Mouse (Mus musculus) liver, embryonic 11.5 days (tissue): ENCODE results near the gene 4932438H23Rik. TPM values are rescaled to one million over a fixed set of nuclear protein-coding genes. Genes with fewer than 3 reads are reported as not detected.
"Not testable (repeated sequence)": the region's sequence is repeated elsewhere in the genome, so short reads cannot be mapped to it uniquely, and the experiment has no call there.

Source experiments
- ATAC-seq: fragments of 200-750 bp; cut with Nextera tagmentation; replicated peaks from 2 replicates; pipeline ENCODE4 v1.8.0; 2017; ENCODE audit warnings: moderate number of reproducible peaks, mild to moderate bottlenecking, moderate TSS enrichment, moderate library complexity; ENCODE audit not compliant: low FRiP score
- DNase-seq: peaks from one replicate; pipeline ENCODE4 v3.0.0-alpha.2; 2017; ENCODE audit warnings: low spot score
- H3K27ac ChIP-seq: fragments of 300-500 bp; sonication (generic); 2 replicates; pipeline ENCODE4 v1.5.1; 2014; ENCODE audit warnings: mild to moderate bottlenecking, low read depth, low read length, control low read depth
- H3K27me3 ChIP-seq: fragments of 300-500 bp; sonication (generic); replicated peaks from 2 replicates; pipeline ENCODE4 v1.6.1; 2014; ENCODE audit warnings: low read length, mixed read lengths; ENCODE audit not compliant: control insufficient read depth, insufficient read depth
- H3K36me3 ChIP-seq: fragments of 300-500 bp; sonication (generic); 2 replicates; pipeline ENCODE4 v1.6.1; 2014; ENCODE audit warnings: mild to moderate bottlenecking, low read length, moderate library complexity, mixed read lengths; ENCODE audit not compliant: control insufficient read depth, insufficient read depth
- H3K4me1 ChIP-seq: fragments of 300-500 bp; sonication (generic); replicated peaks from 2 replicates; pipeline ENCODE4 v1.6.1; 2014; ENCODE audit warnings: low read length, mixed read lengths; ENCODE audit not compliant: control insufficient read depth, insufficient read depth
- H3K4me2 ChIP-seq: fragments of 300-500 bp; sonication (generic); 2 replicates; pipeline ENCODE4 v1.6.1; 2014; ENCODE audit warnings: mild to moderate bottlenecking, control low read depth, moderate library complexity
- H3K4me3 ChIP-seq: fragments of 300-500 bp; sonication (generic); 2 replicates; pipeline ENCODE4 v1.5.1; 2014; ENCODE audit warnings: low read depth, low read length, control low read depth
- H3K9ac ChIP-seq: fragments of 300-500 bp; sonication (generic); 2 replicates; pipeline ENCODE4 v1.6.1; 2014; ENCODE audit warnings: low read depth, low read length, control low read depth
- H3K9me3 ChIP-seq: fragments of 300-500 bp; sonication (generic); 2 replicates; pipeline ENCODE4 v1.6.1; 2016; ENCODE audit warnings: low read length, inconsistent platforms, mixed read lengths; ENCODE audit not compliant: control insufficient read depth
- WGBS: fragments of 180-500 bp; shearing (Covaris S2); extraction: QIAGEN DNeasy Blood & Tissue Kit; methylation state at CpG from one replicate; pipeline ENCODE4 v1.1.7; 2014; 5-methylcytosine and 5-hydroxymethylcytosine counted together
- polyA plus RNA-seq: library from polyadenylated mRNA; unstranded; fragments of >200 nt; fragmentation: Nextera tagmentation; extraction: Ambion mirVana; gene quantifications from 2 replicates; pipeline ENCODE4 v1.2.1, GENCODE M21; 2014

4932438H23Rik gene
- polyA plus RNA-seq, 1 experiment from 2014 or later: not detected

DNA sequence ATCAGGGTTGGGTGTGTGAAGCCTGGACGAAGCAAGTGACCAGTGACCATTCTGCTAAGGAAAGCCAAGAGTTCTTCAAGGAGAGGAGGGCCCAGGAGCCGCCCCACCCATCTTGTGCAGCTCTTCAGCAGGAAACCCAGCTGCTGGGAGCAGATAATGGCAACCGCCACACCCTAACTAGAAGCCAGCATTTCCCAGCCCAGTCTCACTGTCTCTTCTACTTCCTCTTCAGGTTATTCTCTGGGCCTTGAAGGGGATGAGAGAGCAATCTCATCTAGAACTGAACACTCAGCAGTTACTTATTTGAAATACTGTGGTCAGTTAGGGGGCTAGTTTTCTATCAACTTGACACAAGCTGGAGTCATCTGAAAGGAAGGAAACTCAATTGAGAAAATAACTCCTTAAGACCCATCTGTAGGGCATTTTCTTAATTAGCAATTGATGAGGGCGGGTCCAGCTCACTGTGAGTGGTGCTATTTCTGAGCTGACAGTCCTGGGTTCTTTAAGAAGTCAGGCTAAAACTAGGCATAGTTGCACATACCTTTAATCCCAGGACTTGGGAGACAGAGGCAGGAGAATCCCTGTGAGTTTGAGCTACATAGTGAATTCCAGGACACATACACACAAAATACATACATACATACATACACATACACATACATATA lies 8.1 kb downstream of the 4932438H23Rik start:
- no peaks in the 10 kb centered on the region for H3K27me3 ChIP-seq
- peaks cover 16% of the 10 kb centered on the region for H3K4me1 ChIP-seq
- no peaks in the 10 kb centered on the region for H3K9me3 ChIP-seq
- H3K4me2 ChIP-seq: peak overlapping the region; percentile 12; the same call in 1 of the 2 replicates
- no peak overlapping the region for H3K9ac ChIP-seq
- WGBS: 39% methylated on average over 4 of the region's 4 CpGs
- DNase-seq (peak; percentile 51), ATAC-seq (peak; percentile 99)
- H3K36me3 ChIP-seq: no peaks in the 10 kb centered on the region
- peak overlapping the region; percentile 91 for H3K27ac ChIP-seq
- no peak overlapping the region for H3K4me3 ChIP-seq

DNA sequence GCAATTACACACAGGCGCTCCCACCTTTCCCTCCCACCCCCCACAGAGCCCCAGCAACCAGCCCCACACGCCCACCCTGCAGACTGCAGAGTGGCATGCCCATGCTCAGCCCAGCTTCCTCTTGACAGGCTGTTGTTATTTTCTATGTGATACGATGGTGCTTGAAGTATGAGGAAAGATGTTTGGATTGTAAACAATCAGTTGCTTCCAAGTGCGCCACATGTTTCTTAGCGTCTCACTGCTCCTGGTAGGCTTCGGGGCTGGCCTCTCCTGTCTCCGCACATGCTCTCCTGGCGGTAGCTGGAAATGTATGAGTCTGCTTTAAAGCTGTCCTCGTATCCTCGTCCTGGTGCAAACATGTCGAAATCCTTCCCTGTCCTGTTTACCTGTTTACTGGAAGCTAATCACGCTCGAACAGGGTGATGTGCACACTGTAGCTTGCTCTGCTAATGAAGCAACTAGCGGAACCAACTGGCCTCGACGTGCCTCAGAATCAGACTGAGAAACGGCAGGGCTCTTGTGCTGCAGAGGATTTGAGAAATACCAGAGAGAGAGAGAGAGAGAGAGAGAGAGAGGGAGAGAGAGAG lies 9.6 kb downstream of the 4932438H23Rik start:
- ATAC-seq (no peak), DNase-seq (no peak)
- no peak overlapping the region for H3K4me2 ChIP-seq
- no peak overlapping the region for H3K27ac ChIP-seq
- H3K9ac ChIP-seq: no peak overlapping the region
- 72% methylated on average over 17 of the region's 17 CpGs for WGBS
- H3K4me1 ChIP-seq: peaks cover 16% of the 10 kb centered on the region
- no peaks in the 10 kb centered on the region for H3K27me3 ChIP-seq
- no peaks in the 10 kb centered on the region for H3K9me3 ChIP-seq
- H3K4me3 ChIP-seq: no peak overlapping the region
- no peaks in the 10 kb centered on the region for H3K36me3 ChIP-seq

DNA sequence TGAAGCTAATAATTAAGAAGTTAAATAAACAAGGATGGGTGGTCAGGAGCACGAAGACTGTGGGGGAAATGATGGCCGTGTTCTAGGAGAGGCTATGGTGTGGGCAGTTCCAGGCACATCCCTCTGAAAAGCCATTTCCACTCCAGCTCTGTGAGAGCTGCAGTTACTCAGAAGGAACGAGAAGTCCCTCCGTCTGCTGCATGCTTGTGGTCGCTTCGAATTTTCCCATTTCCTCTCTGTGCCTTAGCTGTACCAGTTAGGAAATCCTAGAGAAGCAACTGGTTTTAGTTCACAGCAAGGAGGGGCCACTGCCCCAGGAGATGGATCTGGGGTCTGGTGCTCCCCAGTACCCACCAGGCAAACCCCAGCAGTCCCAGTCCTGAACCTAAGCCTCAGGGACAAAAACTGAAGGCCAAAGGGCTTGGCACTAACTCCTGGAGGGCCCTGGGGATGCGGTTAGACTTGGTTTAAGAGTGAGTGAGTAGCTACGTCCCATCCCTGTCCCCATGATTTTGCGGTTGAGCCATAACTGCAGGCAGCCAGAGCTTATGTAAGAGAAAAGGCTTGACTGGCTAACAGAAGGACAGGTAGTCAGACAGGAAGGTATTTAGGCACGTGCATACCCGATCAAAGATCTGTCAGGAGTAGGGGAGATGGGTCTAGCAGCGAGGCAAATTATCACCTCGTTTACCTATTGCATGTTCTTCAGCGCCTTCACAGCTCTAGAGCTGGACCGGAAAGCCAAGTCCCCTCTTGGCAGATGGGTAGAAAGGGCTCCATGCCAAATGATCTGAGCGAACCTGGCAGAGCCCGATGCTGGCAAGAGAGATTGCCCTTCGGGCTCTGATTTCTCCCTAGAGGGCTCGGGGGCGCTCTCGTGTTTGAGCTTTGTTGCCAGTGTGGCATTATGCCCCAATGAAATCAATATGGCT lies 10.3 kb downstream of the 4932438H23Rik start:
- ATAC-seq (no peak), DNase-seq (no peak)
- H3K9ac ChIP-seq: no peak overlapping the region
- no peaks in the 10 kb centered on the region for H3K27me3 ChIP-seq
- H3K4me1 ChIP-seq: peaks cover 16% of the 10 kb centered on the region
- WGBS: 86% methylated on average over 21 of the region's 21 CpGs
- no peak overlapping the region for H3K27ac ChIP-seq
- H3K4me3 ChIP-seq: no peak overlapping the region
- no peak overlapping the region for H3K4me2 ChIP-seq
- H3K9me3 ChIP-seq: no peaks in the 10 kb centered on the region
- no peaks in the 10 kb centered on the region for H3K36me3 ChIP-seq

DNA sequence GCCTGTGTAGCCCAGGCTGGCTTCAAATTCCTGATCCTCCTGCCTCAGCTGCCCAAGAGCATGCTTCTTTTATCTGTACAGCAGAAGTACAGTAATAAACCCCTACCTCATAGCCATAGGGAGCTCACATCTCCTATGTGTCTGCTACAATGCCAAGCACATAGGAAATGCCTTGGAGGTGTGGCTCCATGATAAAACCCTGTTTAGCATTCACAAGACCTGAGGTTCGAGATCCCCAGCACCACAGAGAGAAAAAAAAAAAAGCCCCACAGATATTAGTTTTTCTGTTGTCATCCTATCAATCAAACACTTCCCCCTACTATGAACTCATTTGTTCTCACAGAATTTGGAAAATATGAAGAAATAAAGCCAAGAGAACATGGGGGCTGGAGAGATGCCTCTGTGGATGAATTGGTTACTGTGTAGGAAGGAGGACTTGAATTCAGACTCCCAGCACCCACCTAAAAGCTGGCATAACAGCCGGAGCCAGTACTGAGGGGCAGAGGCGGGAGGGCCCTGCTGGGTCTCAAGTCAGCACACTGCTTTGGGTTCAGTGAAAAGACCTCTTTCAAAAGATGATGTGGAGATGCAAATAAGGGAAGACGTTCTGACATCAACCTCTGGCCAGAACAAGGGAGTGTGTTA lies 11.8 kb downstream of the 4932438H23Rik start:
- Histone ChIP-seq H3K9me3 (no peaks in the 10 kb centered on the region), H3K27ac (no peak overlapping the region), H3K9ac (no peak overlapping the region), H3K4me2 (no peak overlapping the region), H3K36me3 (no peaks in the 10 kb centered on the region), H3K27me3 (no peaks in the 10 kb centered on the region), H3K4me1 (peaks cover 16% of the 10 kb centered on the region), H3K4me3 (no peak overlapping the region)
- no peak for ATAC-seq
- no peak for DNase-seq
- 67% methylated on average over 4 of the region's 4 CpGs for WGBS

DNA sequence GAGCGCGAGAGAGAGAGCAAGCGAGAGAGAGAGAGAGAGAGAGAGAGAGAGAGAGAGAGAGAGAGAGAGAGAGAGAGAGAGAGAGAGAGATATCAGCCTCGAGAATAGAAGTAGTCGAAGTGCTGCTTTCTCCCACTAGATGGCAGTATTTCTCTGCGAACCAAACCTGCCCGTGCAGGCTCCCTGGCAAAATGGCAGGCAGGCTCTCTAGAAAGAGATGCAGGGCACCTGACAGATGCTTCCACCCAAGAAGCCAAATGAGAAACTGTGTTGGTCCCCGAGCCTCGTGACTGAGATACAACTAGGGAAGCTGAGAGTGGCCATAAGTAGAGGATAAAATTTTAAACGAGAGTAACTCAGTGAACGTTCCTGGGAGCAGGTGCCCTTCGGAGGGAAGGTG lies 13.4 kb downstream of the 4932438H23Rik start:
- Histone ChIP-seq H3K4me1 (peaks cover 8% of the 10 kb centered on the region; the same call in 1 of the 2 replicates), H3K27ac (no peak overlapping the region), H3K36me3 (no peaks in the 10 kb centered on the region), H3K4me3 (no peak overlapping the region), H3K27me3 (no peaks in the 10 kb centered on the region), H3K9ac (no peak overlapping the region), H3K9me3 (no peaks in the 10 kb centered on the region), H3K4me2 (no peak overlapping the region)
- DNase-seq (peak; percentile 54), ATAC-seq (no peak; the same call in 1 of the 2 replicates)
- 26% methylated on average over 9 of the region's 12 CpGs for WGBS

DNA sequence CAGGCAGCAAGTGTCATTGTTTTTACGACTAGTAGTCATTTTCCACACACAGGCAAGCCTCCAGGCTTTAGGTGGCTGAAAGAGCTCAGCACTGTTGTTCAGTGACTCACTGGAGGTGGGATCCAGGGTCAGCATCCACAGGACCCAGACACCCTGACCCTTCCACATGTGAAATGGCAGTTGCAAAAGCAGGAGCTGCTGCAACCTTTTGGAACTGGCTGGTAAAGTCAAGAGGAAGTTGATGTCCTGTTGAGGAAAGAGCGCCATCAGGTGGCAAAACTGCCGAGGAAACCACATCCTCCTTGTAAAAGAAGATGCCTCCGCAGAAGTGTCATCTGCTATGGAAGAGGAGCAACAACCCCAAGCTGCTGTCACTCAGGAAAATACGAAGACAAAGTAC lies 18.7 kb downstream of the 4932438H23Rik start:
- no peak overlapping the region for H3K9ac ChIP-seq
- H3K27ac ChIP-seq: no peak overlapping the region
- H3K4me1 ChIP-seq: no peaks in the 10 kb centered on the region
- no peak overlapping the region for H3K4me3 ChIP-seq
- WGBS: 68% methylated on average over 5 of the region's 5 CpGs
- DNase-seq (no peak), ATAC-seq (no peak)
- no peak overlapping the region for H3K4me2 ChIP-seq
- H3K27me3 ChIP-seq: no peaks in the 10 kb centered on the region; the same call in 1 of the 2 replicates
- H3K36me3 ChIP-seq: no peaks in the 10 kb centered on the region
- no peaks in the 10 kb centered on the region for H3K9me3 ChIP-seq

DNA sequence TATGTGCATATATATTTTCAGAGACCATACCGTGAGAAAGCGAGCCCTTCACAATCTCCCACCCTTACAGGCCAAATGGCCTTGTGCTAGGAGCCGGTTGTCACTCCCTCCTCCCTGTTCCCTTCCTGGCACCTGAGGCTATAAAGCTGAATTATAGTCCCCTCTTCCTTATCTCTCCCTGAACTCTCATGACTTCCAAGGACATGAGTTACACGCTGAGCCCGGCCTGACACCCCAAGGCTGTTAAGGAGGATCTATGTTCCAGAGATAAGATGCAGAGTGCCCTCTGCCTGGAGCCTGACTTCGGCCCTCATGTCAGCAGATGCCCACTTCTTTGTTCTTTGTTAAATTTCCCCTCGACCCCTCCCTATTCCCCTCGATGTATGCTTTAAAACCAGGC lies 19.5 kb downstream of the 4932438H23Rik start:
- not testable (repeated sequence) for H3K4me3 ChIP-seq, H3K9me3 ChIP-seq, H3K27ac ChIP-seq, H3K27me3 ChIP-seq, H3K4me1 ChIP-seq, DNase-seq, H3K9ac ChIP-seq, H3K36me3 ChIP-seq, ATAC-seq, H3K4me2 ChIP-seq
- 75% methylated on average over 8 of the region's 8 CpGs for WGBS

DNA sequence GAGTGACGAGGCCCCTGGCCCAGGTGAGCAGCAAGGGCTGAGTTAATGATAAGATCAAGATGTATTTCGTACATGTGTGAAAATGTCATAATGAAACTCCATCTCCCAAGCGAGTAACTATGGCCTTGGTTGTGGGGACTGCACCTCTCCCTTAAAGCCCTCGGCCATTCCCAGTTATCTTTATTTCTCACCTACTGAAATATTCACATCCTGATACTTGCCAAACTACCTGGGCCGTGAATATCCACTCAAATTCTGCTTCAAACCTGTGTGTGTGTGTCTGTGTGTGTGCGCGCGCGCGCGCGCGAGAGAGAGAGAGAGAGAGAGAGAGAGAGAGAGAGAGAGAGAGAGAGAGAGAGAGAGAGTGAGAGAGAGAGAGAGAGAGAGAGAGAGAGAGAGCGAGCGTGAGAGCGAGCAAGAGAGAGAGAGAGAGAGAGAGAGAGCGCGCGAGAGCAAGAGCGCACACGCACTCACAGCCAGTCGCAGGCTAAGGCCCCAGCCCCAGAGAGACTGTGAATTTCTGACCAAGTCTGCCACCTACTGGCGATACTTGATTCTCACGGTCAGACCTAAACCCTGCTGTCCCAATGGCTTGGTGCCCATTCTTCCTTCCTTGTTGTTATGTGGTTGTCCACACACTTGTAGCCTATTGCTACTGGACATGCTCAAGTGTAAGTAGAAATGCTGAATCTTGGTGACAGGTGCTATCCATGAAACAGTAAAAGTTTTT lies 21.6 kb downstream of the 4932438H23Rik start:
- Histone ChIP-seq H3K4me3 (0 out of 2 replicates have a peak overlapping the region, but pooled peaks have one; percentile 10), H3K9ac (no peak overlapping the region), H3K4me1 (no peaks in the 10 kb centered on the region), H3K27me3 (no peaks in the 10 kb centered on the region; the same call in 1 of the 2 replicates), H3K4me2 (peak overlapping the region; percentile 35), H3K36me3 (no peaks in the 10 kb centered on the region), H3K27ac (no peak overlapping the region), H3K9me3 (no peaks in the 10 kb centered on the region)
- 44% methylated on average over 22 of the region's 24 CpGs for WGBS
- DNase-seq: peak; percentile 75
- peak; percentile 90 for ATAC-seq
